Mouse (Mus musculus) adrenal gland, postnatal 36 days (tissue): ENCODE measurements around the gene Cyp4f39. TPM values are rescaled to one million over a fixed set of nuclear protein-coding genes. Genes with fewer than 3 reads are reported as not detected.

ENCODE experiments used
- DNase-seq, 2 experiments: peaks; one replicate each; pipeline ENCODE4 v3.0.0; 2021; ENCODE audit warnings: mixed read lengths in 1 of 2
- long read RNA-seq, 2 experiments: library from polyadenylated mRNA; stranded (forward); transcript quantifications; one replicate each; pipeline ENCODE4 v2.0.0; 2021; ENCODE audit warnings: borderline sequencing depth in 2 of 2
- total RNA-seq, 2 experiments: library from RNA; stranded (reverse); gene quantifications; 2 replicates each; pipeline ENCODE4 v1.2.3; 2021

Cyp4f39 gene
- total RNA-seq = not detected
- long read RNA-seq, experiment 1 = 0 reads
- long read RNA-seq, experiment 2 = 0 reads

- peak; percentile 28 to 49 for DNase-seq
Observed at GRCm38 (mm10) chr17:32452482-32452881, at the start of gene Cyp4f39. Gene Cyp4f39, plus strand, starts transcription at chr17:32452723.

- DNase-seq = no peak
Observed at GRCm38 (mm10) chr17:32402779-32403157, 49.8 kb upstream of the Cyp4f39 start.

GRCm38 (mm10) chr17:32403417-32403816 lies 49.1 kb upstream of the Cyp4f39 start, which contains the start of gene Rasal3:
Gene Rasal3, minus strand, starts transcription at chr17:32403583.
- DNase-seq = no peak

GRCm38 (mm10) chr17:32411898-32412297 lies 40.6 kb upstream of the Cyp4f39 start:
- no peak for DNase-seq

- no peak for DNase-seq
Observed at GRCm38 (mm10) chr17:32415417-32416020, 37.0 kb upstream of the Cyp4f39 start.

GRCm38 (mm10) chr17:32416771-32417170 lies 35.8 kb upstream of the Cyp4f39 start:
- no peak for DNase-seq

- no peak for DNase-seq
Observed at GRCm38 (mm10) chr17:32419989-32420388, 32.5 kb upstream of the Cyp4f39 start.

- DNase-seq = no peak
Observed at GRCm38 (mm10) chr17:32420781-32421180, 31.7 kb upstream of the Cyp4f39 start.

- DNase-seq = no peak
Observed at GRCm38 (mm10) chr17:32424034-32424433, 28.5 kb upstream of the Cyp4f39 start, which contains the start of gene Pglyrp2. Gene Pglyrp2, minus strand, starts transcription at chr17:32424167.

GRCm38 (mm10) chr17:32426610-32427009 lies 25.9 kb upstream of the Cyp4f39 start:
- no peak for DNase-seq

- DNase-seq = peak in 1 of 2 experiments; percentile 15
Observed at GRCm38 (mm10) chr17:32431972-32432371, 20.6 kb upstream of the Cyp4f39 start.

- DNase-seq = no peak
Observed at GRCm38 (mm10) chr17:32434324-32434723, 18.2 kb upstream of the Cyp4f39 start.

GRCm38 (mm10) chr17:32435151-32435550 lies 17.4 kb upstream of the Cyp4f39 start:
- DNase-seq = no peak

- peak in 1 of 2 experiments; percentile 5 for DNase-seq
Observed at GRCm38 (mm10) chr17:32437106-32437505, 15.4 kb upstream of the Cyp4f39 start.

- DNase-seq = no peak
Observed at GRCm38 (mm10) chr17:32443245-32443644, 9.3 kb upstream of the Cyp4f39 start.

GRCm38 (mm10) chr17:32445016-32445415 lies 7.5 kb upstream of the Cyp4f39 start:
- DNase-seq = peak in 1 of 2 experiments; percentile 35

- no peak for DNase-seq
Observed at GRCm38 (mm10) chr17:32447195-32447594, 5.3 kb upstream of the Cyp4f39 start.

- no peak for DNase-seq
Observed at GRCm38 (mm10) chr17:32449042-32449441, 3.5 kb upstream of the Cyp4f39 start.

- DNase-seq = no peak
Observed at GRCm38 (mm10) chr17:32450844-32451537, 1.5 kb upstream of the Cyp4f39 start.

- DNase-seq = no peak
Observed at GRCm38 (mm10) chr17:32454188-32454587, 1.7 kb downstream of the Cyp4f39 start.

- no peak for DNase-seq
Observed at GRCm38 (mm10) chr17:32454997-32455396, 2.5 kb downstream of the Cyp4f39 start.

- no peak for DNase-seq
Observed at GRCm38 (mm10) chr17:32468494-32468893, 16.0 kb downstream of the Cyp4f39 start.

- DNase-seq = no peak
Observed at GRCm38 (mm10) chr17:32470795-32471194, 18.3 kb downstream of the Cyp4f39 start.

- DNase-seq = no peak
Observed at GRCm38 (mm10) chr17:32472176-32472575, 19.7 kb downstream of the Cyp4f39 start.
